Mouse (Mus musculus): ENCODE measurements at regions not wholly inside any gene's neighbourhood (a gene's known extent, or its start where the extent isn't known, plus 50 kb on each side); places are given as distances from the start of the nearest gene placed in this dataset.

GRCm38 (mm10) chr17:51262946-51263345 is 83.8 kb upstream of the Tbc1d5 start:
- no peak for DNase-seq (ENCODE audit: low read depth, low spot score)

- no peak for DNase-seq (ENCODE audit: low read depth, low spot score)
Observed at GRCm38 (mm10) chr17:51262404-51262803, 83.3 kb upstream of the Tbc1d5 start.

GRCm38 (mm10) chr17:51258316-51258715 is 79.2 kb upstream of the Tbc1d5 start:
- DNase-seq (ENCODE audit: low read depth, low spot score) = no peak

GRCm38 (mm10) chr17:51248543-51248942 is 69.4 kb upstream of the Tbc1d5 start:
- no peak for DNase-seq (ENCODE audit: low read depth, low spot score)

GRCm38 (mm10) chr17:51246038-51246437 is 66.9 kb upstream of the Tbc1d5 start:
- no peak for DNase-seq (ENCODE audit: low read depth, low spot score)

- DNase-seq (ENCODE audit: low read depth, low spot score) = no peak
Observed at GRCm38 (mm10) chr17:51240360-51240993, 61.3 kb upstream of the Tbc1d5 start.

- no peak for DNase-seq (ENCODE audit: low read depth, low spot score)
Observed at GRCm38 (mm10) chr17:51239465-51239864, 60.3 kb upstream of the Tbc1d5 start.

Measured in skeletal muscle tissue, adult 2 months (tissue).